Mouse (Mus musculus): ENCODE data around the gene Pithd1. TPM values are rescaled to one million over a fixed set of nuclear protein-coding genes. Genes with fewer than 3 reads are reported as not detected.
A peak's percentile ranks its signal among the peaks of the same experiment; 100 is the strongest.

Pithd1 gene
- total RNA-seq, 1 experiment: 41.6 TPM

- Histone ChIP-seq H3K36me3 (ENCODE audit: control insufficient read depth, insufficient read depth, low read length, poor library complexity, severe bottlenecking) (peaks cover 1% of the 10 kb centered on the region; the same call in 1 of the 2 replicates), H3K9ac (ENCODE audit: insufficient read depth, low read depth, low read length, poor library complexity, severe bottlenecking) (no peak overlapping the region), H3K4me3 (ENCODE audit: insufficient read depth in 1 of 2, low read depth in 1 of 2, low read length in 2 of 2, poor library complexity in 1 of 2, severe bottlenecking in 1 of 2) (no peak overlapping the region), H3K27ac (ENCODE audit: insufficient read depth, low read depth, low read length, poor library complexity, severe bottlenecking) (no peak overlapping the region), H3K4me1 (ENCODE audit: control insufficient read depth in 2 of 2, insufficient read depth in 2 of 2, low read length in 2 of 2, poor library complexity in 1 of 2) (peaks cover 0 to 8% of the 10 kb centered on the region in 2 experiments; a peak in 1 of 4 replicates), H3K9me3 (ENCODE audit: control insufficient read depth, insufficient read depth, low read depth, low read length) (no peaks in the 10 kb centered on the region)
- in situ Hi-C loops (cut with MboI; ENCODE audit: low sequenced_read_pairs in 2 of 2, unreplicated experiment in 2 of 2): no loop called here
- TF ChIP-seq ZNF384 (IDR thresholded peaks at IDR 0.05; ENCODE audit: low read depth, low read length) (no peak), MAFK (IDR thresholded peaks at IDR 0.05; ENCODE audit: insufficient read depth, low read depth, low read length) (no peak), HCFC1 (IDR thresholded peaks at IDR 0.05; ENCODE audit: borderline replicate concordance, insufficient read depth, low read length) (no peak), CHD2 (IDR thresholded peaks at IDR 0.05; ENCODE audit: low read depth, low read length) (no peak), ZC3H11A (IDR thresholded peaks at IDR 0.05; ENCODE audit: borderline replicate concordance, low read depth, low read length) (no peak)
- DNase-seq (ENCODE audit: low read depth, low spot score): peak; percentile 78
These were observed 26.3 kb downstream of the Pithd1 start for GRCm38 (mm10) chr4:135960717-135961116.

GRCm38 (mm10) chr4:135958354-135958753 lies 28.7 kb downstream of the Pithd1 start:
- no peak for DNase-seq (ENCODE audit: low read depth, low spot score)
- Histone ChIP-seq H3K36me3 (ENCODE audit: control insufficient read depth, insufficient read depth, low read length, poor library complexity, severe bottlenecking) (peaks cover 1% of the 10 kb centered on the region; the same call in 1 of the 2 replicates), H3K27ac (ENCODE audit: insufficient read depth, low read depth, low read length, poor library complexity, severe bottlenecking) (no peak overlapping the region), H3K4me3 (ENCODE audit: insufficient read depth in 1 of 2, low read depth in 1 of 2, low read length in 2 of 2, poor library complexity in 1 of 2, severe bottlenecking in 1 of 2) (no peak overlapping the region), H3K4me1 (ENCODE audit: control insufficient read depth in 2 of 2, insufficient read depth in 2 of 2, low read length in 2 of 2, poor library complexity in 1 of 2) (peaks cover 0 to 8% of the 10 kb centered on the region in 2 experiments; a peak in 2 of 4 replicates), H3K9ac (ENCODE audit: insufficient read depth, low read depth, low read length, poor library complexity, severe bottlenecking) (peak overlapping the region; percentile 40; the same call in 1 of the 2 replicates), H3K9me3 (ENCODE audit: control insufficient read depth, insufficient read depth, low read depth, low read length) (no peaks in the 10 kb centered on the region)
- in situ Hi-C loops (cut with MboI; ENCODE audit: low sequenced_read_pairs in 2 of 2, unreplicated experiment in 2 of 2): no loop called here
- no peak for TF ChIP-seq ZNF384 (IDR thresholded peaks at IDR 0.05; ENCODE audit: low read depth, low read length)
- no peak for TF ChIP-seq CHD2 (IDR thresholded peaks at IDR 0.05; ENCODE audit: low read depth, low read length)

GRCm38 (mm10) chr4:135955886-135956285 lies 31.2 kb downstream of the Pithd1 start:
- Histone ChIP-seq H3K9me3 (ENCODE audit: control insufficient read depth, insufficient read depth, low read depth, low read length) (no peaks in the 10 kb centered on the region), H3K27ac (ENCODE audit: insufficient read depth, low read depth, low read length, poor library complexity, severe bottlenecking) (no peak overlapping the region), H3K9ac (ENCODE audit: insufficient read depth, low read depth, low read length, poor library complexity, severe bottlenecking) (no peak overlapping the region), H3K4me3 (ENCODE audit: insufficient read depth in 1 of 2, low read depth in 1 of 2, low read length in 2 of 2, poor library complexity in 1 of 2, severe bottlenecking in 1 of 2) (no peak overlapping the region), H3K4me1 (ENCODE audit: control insufficient read depth in 2 of 2, insufficient read depth in 2 of 2, low read length in 2 of 2, poor library complexity in 1 of 2) (peaks cover 0 to 10% of the 10 kb centered on the region in 2 experiments; a peak in 2 of 4 replicates), H3K36me3 (ENCODE audit: control insufficient read depth, insufficient read depth, low read length, poor library complexity, severe bottlenecking) (peaks cover 1% of the 10 kb centered on the region; the same call in 1 of the 2 replicates)
- no peak for DNase-seq (ENCODE audit: low read depth, low spot score)
- in situ Hi-C loops (cut with MboI; ENCODE audit: low sequenced_read_pairs in 2 of 2, unreplicated experiment in 2 of 2): no loop called here
- TF ChIP-seq HCFC1 (IDR thresholded peaks at IDR 0.05; ENCODE audit: borderline replicate concordance, insufficient read depth, low read length): no peak
- TF ChIP-seq ZNF384 (IDR thresholded peaks at IDR 0.05; ENCODE audit: low read depth, low read length): no peak
- TF ChIP-seq CHD2 (IDR thresholded peaks at IDR 0.05; ENCODE audit: low read depth, low read length): no peak
- TF ChIP-seq ZC3H11A (IDR thresholded peaks at IDR 0.05; ENCODE audit: borderline replicate concordance, low read depth, low read length): no peak
- TF ChIP-seq MAFK (IDR thresholded peaks at IDR 0.05; ENCODE audit: insufficient read depth, low read depth, low read length): no peak

GRCm38 (mm10) chr4:135954241-135954640 lies 32.8 kb downstream of the Pithd1 start:
- Histone ChIP-seq H3K27ac (ENCODE audit: insufficient read depth, low read depth, low read length, poor library complexity, severe bottlenecking) (no peak overlapping the region), H3K9ac (ENCODE audit: insufficient read depth, low read depth, low read length, poor library complexity, severe bottlenecking) (no peak overlapping the region), H3K4me3 (ENCODE audit: insufficient read depth in 1 of 2, low read depth in 1 of 2, low read length in 2 of 2, poor library complexity in 1 of 2, severe bottlenecking in 1 of 2) (no peak overlapping the region), H3K36me3 (ENCODE audit: control insufficient read depth, insufficient read depth, low read length, poor library complexity, severe bottlenecking) (peaks cover 1% of the 10 kb centered on the region; the same call in 1 of the 2 replicates), H3K9me3 (ENCODE audit: control insufficient read depth, insufficient read depth, low read depth, low read length) (no peaks in the 10 kb centered on the region), H3K4me1 (ENCODE audit: control insufficient read depth in 2 of 2, insufficient read depth in 2 of 2, low read length in 2 of 2, poor library complexity in 1 of 2) (peaks cover 0 to 12% of the 10 kb centered on the region in 2 experiments; a peak in 2 of 4 replicates)
- in situ Hi-C loops (cut with MboI; ENCODE audit: low sequenced_read_pairs in 2 of 2, unreplicated experiment in 2 of 2): no loop called here
- no peak for DNase-seq (ENCODE audit: low read depth, low spot score)
- TF ChIP-seq HCFC1 (IDR thresholded peaks at IDR 0.05; ENCODE audit: borderline replicate concordance, insufficient read depth, low read length) (no peak), CHD2 (IDR thresholded peaks at IDR 0.05; ENCODE audit: low read depth, low read length) (no peak), ZC3H11A (IDR thresholded peaks at IDR 0.05; ENCODE audit: borderline replicate concordance, low read depth, low read length) (0 out of 2 replicates have a peak, but pooled peaks have one; percentile 4)

GRCm38 (mm10) chr4:135953179-135953578 lies 33.9 kb downstream of the Pithd1 start:
- Histone ChIP-seq H3K9me3 (ENCODE audit: control insufficient read depth, insufficient read depth, low read depth, low read length) (no peaks in the 10 kb centered on the region), H3K36me3 (ENCODE audit: control insufficient read depth, insufficient read depth, low read length, poor library complexity, severe bottlenecking) (peaks cover 1% of the 10 kb centered on the region; the same call in 1 of the 2 replicates)
- in situ Hi-C loops (cut with MboI; ENCODE audit: low sequenced_read_pairs in 2 of 2, unreplicated experiment in 2 of 2): no loop called here

More at GRCm38 (mm10) chr4:135953179-135953578, 33.9 kb downstream of the Pithd1 start:
- TF ChIP-seq ZC3H11A (IDR thresholded peaks at IDR 0.05; ENCODE audit: borderline replicate concordance, low read depth, low read length) (no peak), ZNF384 (IDR thresholded peaks at IDR 0.05; ENCODE audit: low read depth, low read length) (no peak), CHD2 (IDR thresholded peaks at IDR 0.05; ENCODE audit: low read depth, low read length) (no peak), HCFC1 (IDR thresholded peaks at IDR 0.05; ENCODE audit: borderline replicate concordance, insufficient read depth, low read length) (no peak), MAFK (IDR thresholded peaks at IDR 0.05; ENCODE audit: insufficient read depth, low read depth, low read length) (no peak)
- Histone ChIP-seq H3K9ac (ENCODE audit: insufficient read depth, low read depth, low read length, poor library complexity, severe bottlenecking) (no peak overlapping the region), H3K27ac (ENCODE audit: insufficient read depth, low read depth, low read length, poor library complexity, severe bottlenecking) (no peak overlapping the region), H3K4me1 (ENCODE audit: control insufficient read depth in 2 of 2, insufficient read depth in 2 of 2, low read length in 2 of 2, poor library complexity in 1 of 2) (peaks cover 0 to 11% of the 10 kb centered on the region in 2 experiments; a peak in 2 of 4 replicates), H3K4me3 (ENCODE audit: insufficient read depth in 1 of 2, low read depth in 1 of 2, low read length in 2 of 2, poor library complexity in 1 of 2, severe bottlenecking in 1 of 2) (no peak overlapping the region)
- DNase-seq (ENCODE audit: low read depth, low spot score): no peak

Measured in ES-E14 (cell line).